Mouse (Mus musculus) c-Kit-positive CD71-positive TER-119-positive erythroid progenitor cells, embryonic 14.5 days (primary cell): ENCODE results near the gene 5530400C23Rik.
"Not testable (repeated sequence)": the region's sequence is repeated elsewhere in the genome, so short reads cannot be mapped to it uniquely, and the experiment has no call there.

ENCODE experiments used
- DNase-seq: peaks from one replicate; pipeline ENCODE4 v3.0.0-alpha.2; 2013; ENCODE audit warnings: low spot score

5530400C23Rik gene

DNA sequence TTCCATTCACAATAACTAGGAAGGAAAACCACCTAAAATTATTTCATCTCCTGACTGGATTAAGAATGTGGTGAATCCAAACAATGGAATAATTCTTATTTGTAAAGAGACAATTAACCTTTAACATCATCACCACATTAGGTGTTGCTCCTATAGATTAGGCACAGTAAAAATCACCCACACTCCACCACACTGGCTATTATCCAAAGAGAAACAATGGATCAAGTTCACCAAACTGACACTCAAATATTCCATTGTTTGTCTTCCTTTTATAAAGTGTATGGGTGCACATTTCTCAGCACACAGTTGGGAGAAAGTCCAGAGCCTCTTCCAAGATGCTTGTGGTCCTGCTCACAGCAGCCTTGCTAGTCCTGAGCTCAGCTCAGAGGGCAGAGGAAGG is at the start of gene 5530400C23Rik:
Gene 5530400C23Rik, plus strand, starts transcription at position 301 of the 400 bp plus-strand sequence.
- not testable (repeated sequence) for DNase-seq

DNA sequence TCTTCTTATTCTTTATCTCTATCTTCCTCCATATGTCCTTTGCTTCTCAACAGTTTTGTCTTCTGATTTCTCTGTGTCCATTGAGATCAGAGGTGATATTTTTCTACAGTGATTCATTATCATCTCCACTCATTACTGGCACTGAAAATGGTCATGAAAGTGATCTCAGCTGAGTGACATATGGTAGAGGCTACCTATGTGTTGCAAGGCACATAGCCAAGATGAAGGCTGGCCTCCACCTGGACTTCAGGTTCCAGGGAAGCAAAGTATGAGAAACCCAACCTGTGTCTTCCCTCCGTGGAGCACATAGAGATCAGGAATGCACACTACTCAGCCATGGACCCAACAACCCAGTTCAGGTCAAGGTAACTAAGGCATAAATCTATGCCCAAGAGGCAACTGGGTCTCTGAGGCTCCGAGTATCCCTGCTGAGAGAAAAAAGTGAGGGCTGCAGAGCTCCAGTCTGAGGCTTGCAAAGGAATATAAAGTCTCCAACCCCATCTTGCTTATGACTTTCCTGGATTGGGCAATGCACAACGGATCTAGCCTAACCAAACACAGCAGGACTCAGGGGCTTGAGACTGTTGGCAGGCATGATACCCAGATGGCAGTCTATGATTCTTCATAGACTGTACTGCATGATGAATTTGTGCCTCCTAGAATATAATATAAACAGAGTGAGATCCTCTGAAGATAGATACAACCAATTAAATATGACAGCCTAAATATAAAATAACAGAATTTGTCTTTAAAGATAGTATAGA is 14.1 kb downstream of the 5530400C23Rik start:
- DNase-seq, result no peak

DNA sequence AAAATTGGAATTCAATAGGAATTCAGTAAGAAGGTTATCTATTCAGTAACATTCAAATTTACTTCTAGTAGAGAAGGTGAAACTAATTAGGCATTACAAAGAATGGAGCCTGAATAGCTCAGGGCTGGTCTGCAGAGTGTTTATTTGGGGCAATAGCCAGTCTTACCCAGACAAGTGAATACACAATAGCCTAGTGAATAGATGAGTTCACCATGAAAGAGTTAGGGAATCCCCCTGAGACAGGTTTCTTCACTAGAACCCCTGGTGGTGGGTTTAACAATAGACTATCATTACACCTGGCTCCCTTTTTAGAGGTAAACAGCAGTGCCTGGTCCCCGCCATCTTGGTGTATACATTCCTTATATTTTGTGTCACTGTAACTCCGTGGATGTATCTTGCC is 21.9 kb downstream of the 5530400C23Rik start:
- not testable (repeated sequence) for DNase-seq

DNA sequence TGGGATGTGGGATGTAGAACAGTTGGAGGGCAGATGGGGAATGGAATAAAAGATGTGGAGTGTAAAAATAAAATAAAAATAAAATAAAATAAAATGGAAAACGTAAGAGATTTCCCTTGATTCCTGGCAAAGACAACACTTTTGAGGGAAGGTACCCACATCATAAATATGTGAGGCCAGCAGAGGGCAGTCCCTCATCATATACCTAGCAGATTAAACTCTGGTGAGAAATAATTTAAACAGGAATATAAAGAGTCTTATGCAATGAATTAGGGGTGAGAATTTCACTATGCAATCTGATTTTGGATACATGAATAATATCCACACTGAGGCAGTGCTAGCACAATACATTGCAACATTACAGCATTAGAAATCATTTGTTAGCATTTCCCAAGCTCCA is 46.5 kb downstream of the 5530400C23Rik start:
- DNase-seq, result no peak

DNA sequence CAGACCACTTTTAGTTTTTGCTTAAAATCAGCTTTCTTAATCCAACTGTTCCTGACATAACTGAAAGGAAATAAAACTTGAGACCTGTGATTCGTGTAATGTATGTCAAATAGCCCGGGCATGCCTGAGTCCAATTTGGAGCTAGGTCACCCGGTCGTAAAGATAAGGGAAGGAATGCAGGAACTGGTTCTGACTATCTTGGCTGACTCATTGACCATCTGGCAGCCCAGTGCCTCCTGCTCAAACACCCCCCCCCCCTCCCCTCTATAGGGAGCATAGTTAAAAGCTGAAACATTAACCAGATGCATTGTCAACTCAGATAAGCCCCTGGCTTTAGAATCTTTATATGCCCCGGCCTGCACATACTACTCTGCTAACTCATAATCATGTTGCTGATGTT is 49.7 kb downstream of the 5530400C23Rik start:
- DNase-seq, result not testable (repeated sequence)
